Mouse (Mus musculus): ENCODE results near the gene Bnip1. TPM values are rescaled to one million over a fixed set of nuclear protein-coding genes. Genes with fewer than 3 reads are reported as not detected.

Gene Bnip1
- polyA plus RNA-seq, 1 experiment from 2014 or later: 33.4 TPM

- in situ Hi-C loops (cut with MboI; ENCODE audit: low pct_unique_long_range_greater_than_20kb): no loop called here
- ChIA-PET CTCF (no interaction called here), POLR2A (no interaction called here)
- TF ChIP-seq CTCF (IDR thresholded peaks at IDR 0.05): no peak
- H3K27me3 ChIP-seq: peaks cover 13% of the 10 kb centered on the region
- ATAC-seq (no peak), DNase-seq (ENCODE audit: low read depth, low spot score) (no peak)
Observed at GRCm38 (mm10) chr17:26826131-26826530, 45.3 kb downstream of the Bnip1 start.

GRCm38 (mm10) chr17:26833806-26834205 is 52.9 kb downstream of the Bnip1 start:
- ChIA-PET POLR2A (no interaction called here), CTCF (no interaction called here)
- peaks cover 9% of the 10 kb centered on the region for H3K27me3 ChIP-seq
- no peak for ATAC-seq
- TF ChIP-seq CTCF (IDR thresholded peaks at IDR 0.05): no peak
- in situ Hi-C loops (cut with MboI; ENCODE audit: low pct_unique_long_range_greater_than_20kb): no loop called here
- no peak for DNase-seq (ENCODE audit: low read depth, low spot score)

GRCm38 (mm10) chr17:26834302-26834965 is 53.6 kb downstream of the Bnip1 start:
- H3K27me3 ChIP-seq: peaks cover 13% of the 10 kb centered on the region
- ATAC-seq (no peak), DNase-seq (ENCODE audit: low read depth, low spot score) (no peak)
- CTCF ChIA-PET: no interaction called here
- no peak for TF ChIP-seq CTCF (IDR thresholded peaks at IDR 0.05)
- POLR2A ChIA-PET: no interaction called here
- in situ Hi-C loops (cut with MboI; ENCODE audit: low pct_unique_long_range_greater_than_20kb): no loop called here

GRCm38 (mm10) chr17:26834966-26835755 is 54.3 kb downstream of the Bnip1 start:
- in situ Hi-C loops (cut with MboI; ENCODE audit: low pct_unique_long_range_greater_than_20kb): no loop called here
- peaks cover 15% of the 10 kb centered on the region for H3K27me3 ChIP-seq
- POLR2A ChIA-PET: no interaction called here
- DNase-seq (ENCODE audit: low read depth, low spot score) (no peak), ATAC-seq (no peak)
- CTCF ChIA-PET: no interaction called here
- no peak for TF ChIP-seq CTCF (IDR thresholded peaks at IDR 0.05)

GRCm38 (mm10) chr17:26835956-26836355 is 55.1 kb downstream of the Bnip1 start:
- ChIA-PET POLR2A (no interaction called here), CTCF (no interaction called here)
- peaks cover 17% of the 10 kb centered on the region for H3K27me3 ChIP-seq
- TF ChIP-seq CTCF (IDR thresholded peaks at IDR 0.05): no peak
- DNase-seq (ENCODE audit: low read depth, low spot score) (no peak), ATAC-seq (no peak)
- in situ Hi-C loops (cut with MboI; ENCODE audit: low pct_unique_long_range_greater_than_20kb): no loop called here

- ChIA-PET CTCF (interaction anchor here (1.0 kb wide), 1 partner anchor 25 kb away, joined by 4 read pairs; no protein-coding TSS in a partner anchor), POLR2A (no interaction called here)
- H3K27me3 ChIP-seq: peaks cover 21% of the 10 kb centered on the region
- TF ChIP-seq CTCF (IDR thresholded peaks at IDR 0.05): no peak
- ATAC-seq: no peak
- in situ Hi-C loops (cut with MboI; ENCODE audit: low pct_unique_long_range_greater_than_20kb): no loop called here
- DNase-seq (ENCODE audit: low read depth, low spot score): no peak
Observed at GRCm38 (mm10) chr17:26836377-26836776, 55.5 kb downstream of the Bnip1 start.

- ChIA-PET POLR2A (no interaction called here), CTCF (interaction anchor here (1.0 kb wide), 1 partner anchor 25 kb away, joined by 4 read pairs; no protein-coding TSS in a partner anchor)
- TF ChIP-seq CTCF (IDR thresholded peaks at IDR 0.05): no peak
- no peak for DNase-seq (ENCODE audit: low read depth, low spot score)
- ATAC-seq: no peak
- in situ Hi-C loops (cut with MboI; ENCODE audit: low pct_unique_long_range_greater_than_20kb): no loop called here
- H3K27me3 ChIP-seq: peaks cover 21% of the 10 kb centered on the region
Observed at GRCm38 (mm10) chr17:26836786-26837545, 56.1 kb downstream of the Bnip1 start.

- ATAC-seq: no peak
- POLR2A ChIA-PET: no interaction called here
- no peak for DNase-seq (ENCODE audit: low read depth, low spot score)
- H3K27me3 ChIP-seq: peaks cover 24% of the 10 kb centered on the region
- in situ Hi-C loops (cut with MboI; ENCODE audit: low pct_unique_long_range_greater_than_20kb): no loop called here
- CTCF ChIA-PET: no interaction called here
- TF ChIP-seq CTCF (IDR thresholded peaks at IDR 0.05): no peak
Observed at GRCm38 (mm10) chr17:26837546-26837985, 56.7 kb downstream of the Bnip1 start.

GRCm38 (mm10) chr17:26838191-26838910 is 57.5 kb downstream of the Bnip1 start:
- ChIA-PET CTCF (no interaction called here), POLR2A (no interaction called here)
- ATAC-seq: no peak
- in situ Hi-C loops (cut with MboI; ENCODE audit: low pct_unique_long_range_greater_than_20kb): no loop called here
- TF ChIP-seq CTCF (IDR thresholded peaks at IDR 0.05): no peak
- H3K27me3 ChIP-seq: peaks cover 28% of the 10 kb centered on the region
- DNase-seq (ENCODE audit: low read depth, low spot score): no peak

Measured in Patski (cell line).